Mouse (Mus musculus) spleen, adult 2 months (tissue): ENCODE measurements around the gene Rbm44. TPM values are rescaled to one million over a fixed set of nuclear protein-coding genes. Genes with fewer than 3 reads are reported as not detected.

Experiments used
- DNase-seq, 2 experiments: peaks; one replicate each; pipeline versions ENCODE4 v3.0.0 to v3.0.0-alpha.2; 2012 to 2021; ENCODE audit warnings: low spot score in 2 of 2, low read depth in 1 of 2
- H3K27ac ChIP-seq: fragments of 200-500 bp; 2 replicates; pipeline ENCODE4 v1.5.1; 2012; ENCODE audit warnings: low read length, inconsistent platforms; ENCODE audit not compliant: insufficient read depth
- H3K27me3 ChIP-seq: fragments of 200-500 bp; 2 replicates; pipeline ENCODE4 v1.6.1; 2012; ENCODE audit warnings: mild to moderate bottlenecking, moderate library complexity, low read length, inconsistent platforms; ENCODE audit not compliant: control insufficient read depth, insufficient read depth
- H3K36me3 ChIP-seq: fragments of 200-500 bp; 2 replicates; pipeline ENCODE4 v1.6.1; 2012; ENCODE audit warnings: mild to moderate bottlenecking, low read length, inconsistent platforms; ENCODE audit not compliant: control insufficient read depth, insufficient read depth
- H3K4me1 ChIP-seq: fragments of 200-500 bp; 2 replicates; pipeline ENCODE4 v1.6.1; 2011; ENCODE audit warnings: inconsistent platforms; ENCODE audit not compliant: control insufficient read depth, insufficient read depth, insufficient read length
- H3K4me3 ChIP-seq: fragments of 200-500 bp; 2 replicates; pipeline ENCODE4 v1.5.1; 2011; ENCODE audit warnings: mild to moderate bottlenecking, inconsistent platforms; ENCODE audit not compliant: insufficient read depth, insufficient read length; ENCODE audit errors: extremely low read depth
- CTCF ChIP-seq: fragments of 200-500 bp; IDR thresholded peaks from 2 replicates; pipeline ENCODE4 v1.5.1; 2011; ENCODE audit warnings: mild to moderate bottlenecking, inconsistent platforms; ENCODE audit not compliant: insufficient read depth, insufficient read length, insufficient replicate concordance; ENCODE audit errors: extremely low read depth
- POLR2A ChIP-seq: fragments of 200-500 bp; IDR thresholded peaks from 2 replicates; pipeline ENCODE4 v1.6.1; 2011; ENCODE audit warnings: low read depth, low read length, inconsistent platforms
- WGBS: fragments of 180-500 bp; shearing (Covaris S2); methylation state at CpG from one replicate; pipeline ENCODE4 v1.1.7; 2018; 5-methylcytosine and 5-hydroxymethylcytosine counted together
- polyA plus RNA-seq: library from polyadenylated mRNA; depleted of rRNA; stranded (reverse); fragments of >200 nt; gene quantifications from 2 replicates; pipeline ENCODE4 v1.2.3, GENCODE M21; 2012

Rbm44 gene
- polyA plus RNA-seq, 1 experiment = 0.05 TPM

GRCm38 (mm10) chr1:91206336-91206735, 61.4 kb downstream of the Rbm44 start:
- peaks cover 2% of the 10 kb centered on the region; the same call in 1 of the 2 replicates for H3K4me1 ChIP-seq
- H3K36me3 ChIP-seq = no peaks in the 10 kb centered on the region
- H3K27me3 ChIP-seq = no peaks in the 10 kb centered on the region
- DNase-seq = no peak
- 88% methylated on average over 8 of the region's 8 CpGs for WGBS
- TF ChIP-seq CTCF = no peak
- no peak for TF ChIP-seq POLR2A
- no peak overlapping the region for H3K27ac ChIP-seq
- no peak overlapping the region for H3K4me3 ChIP-seq

- H3K27me3 ChIP-seq = no peaks in the 10 kb centered on the region
- H3K4me1 ChIP-seq = peaks cover 2% of the 10 kb centered on the region; the same call in 1 of the 2 replicates
- TF ChIP-seq CTCF (no peak), POLR2A (no peak)
- H3K4me3 ChIP-seq = no peak overlapping the region
- H3K27ac ChIP-seq = no peak overlapping the region
- WGBS = 68% methylated on average over 5 of the region's 5 CpGs
- H3K36me3 ChIP-seq = no peaks in the 10 kb centered on the region
- no peak for DNase-seq
Measured at GRCm38 (mm10) chr1:91206873-91207272, 62.0 kb downstream of the Rbm44 start.

GRCm38 (mm10) chr1:91207334-91208074, 62.6 kb downstream of the Rbm44 start:
- DNase-seq = no peak
- Histone ChIP-seq H3K27me3 (no peaks in the 10 kb centered on the region), H3K4me1 (peaks cover 2% of the 10 kb centered on the region; the same call in 1 of the 2 replicates), H3K4me3 (no peak overlapping the region), H3K36me3 (no peaks in the 10 kb centered on the region), H3K27ac (no peak overlapping the region)
- no peak for TF ChIP-seq POLR2A
- no peak for TF ChIP-seq CTCF
- WGBS = 84% methylated on average over 3 of the region's 3 CpGs

GRCm38 (mm10) chr1:91209343-91209742, 64.5 kb downstream of the Rbm44 start:
- no peaks in the 10 kb centered on the region for H3K36me3 ChIP-seq

GRCm38 (mm10) chr1:91209785-91210184, 64.9 kb downstream of the Rbm44 start:
- Histone ChIP-seq H3K4me3 (no peak overlapping the region), H3K27ac (no peak overlapping the region), H3K27me3 (no peaks in the 10 kb centered on the region), H3K36me3 (no peaks in the 10 kb centered on the region), H3K4me1 (peaks cover 2% of the 10 kb centered on the region; the same call in 1 of the 2 replicates)
- no peak for TF ChIP-seq CTCF
- TF ChIP-seq POLR2A = no peak
- whole genome bisulfite sequencing = 84% methylated on average over 6 of the region's 6 CpGs
- DNase-seq = no peak

More at GRCm38 (mm10) chr1:91209343-91209742, 64.5 kb downstream of the Rbm44 start:
- no peak overlapping the region for H3K4me3 ChIP-seq
- H3K4me1 ChIP-seq = peaks cover 2% of the 10 kb centered on the region; the same call in 1 of the 2 replicates
- WGBS = 91% methylated on average over 6 of the region's 6 CpGs
- H3K27me3 ChIP-seq = no peaks in the 10 kb centered on the region
- no peak for DNase-seq
- no peak overlapping the region for H3K27ac ChIP-seq
- TF ChIP-seq POLR2A (no peak), CTCF (no peak)

GRCm38 (mm10) chr1:91211099-91211498, 66.2 kb downstream of the Rbm44 start:
- TF ChIP-seq CTCF (peak; percentile 75; the same call in 1 of the 2 replicates), POLR2A (no peak)
- Histone ChIP-seq H3K4me1 (peaks cover 5% of the 10 kb centered on the region; the same call in 1 of the 2 replicates), H3K27me3 (no peaks in the 10 kb centered on the region), H3K27ac (no peak overlapping the region), H3K4me3 (no peak overlapping the region), H3K36me3 (no peaks in the 10 kb centered on the region)
- peak; percentile 19 to 40 for DNase-seq
- WGBS = 94% methylated on average over 1 of the region's 1 CpGs

- Histone ChIP-seq H3K4me3 (no peak overlapping the region), H3K27ac (no peak overlapping the region), H3K36me3 (no peaks in the 10 kb centered on the region), H3K27me3 (no peaks in the 10 kb centered on the region), H3K4me1 (peaks cover 6% of the 10 kb centered on the region; the same call in 1 of the 2 replicates)
- TF ChIP-seq POLR2A (no peak), CTCF (no peak)
- 82% methylated on average over 7 of the region's 7 CpGs for WGBS
- DNase-seq = no peak
Measured at GRCm38 (mm10) chr1:91211591-91212008, 66.7 kb downstream of the Rbm44 start.
